Mouse (Mus musculus) kidney, postnatal 0 days (tissue): ENCODE data around the gene Hspb11. TPM values are rescaled to one million over a fixed set of nuclear protein-coding genes. Genes with fewer than 3 reads are reported as not detected.

Source experiments
- ATAC-seq: fragments of 200-750 bp; cut with Nextera tagmentation; replicated peaks from 2 replicates; pipeline ENCODE4 v1.8.0; 2017; ENCODE audit warnings: low read depth, moderate number of reproducible peaks, moderate TSS enrichment, moderate library complexity; ENCODE audit not compliant: low FRiP score
- DNase-seq: peaks from one replicate; pipeline ENCODE4 v3.0.0-alpha.2; 2016; ENCODE audit warnings: low spot score
- H3K27ac ChIP-seq: fragments of 300-500 bp; sonication (generic); 2 replicates; pipeline ENCODE4 v1.5.1; 2014; ENCODE audit warnings: mild to moderate bottlenecking
- H3K27me3 ChIP-seq: fragments of 300-500 bp; sonication (generic); 2 replicates; pipeline ENCODE4 v1.6.1; 2014; ENCODE audit warnings: low read length, mixed read lengths; ENCODE audit not compliant: insufficient read depth
- H3K36me3 ChIP-seq: fragments of 300-500 bp; sonication (generic); 2 replicates; pipeline ENCODE4 v1.6.1; 2014; ENCODE audit warnings: low read length, mixed read lengths; ENCODE audit not compliant: insufficient read depth
- H3K4me1 ChIP-seq: fragments of 300-500 bp; sonication (generic); replicated peaks from 2 replicates; pipeline ENCODE4 v1.6.1; 2014; ENCODE audit warnings: antibody characterized with exemption, low read length, mixed read lengths; ENCODE audit not compliant: insufficient read depth
- H3K4me2 ChIP-seq: fragments of 300-500 bp; sonication (generic); 2 replicates; pipeline ENCODE4 v1.6.1; 2014; ENCODE audit warnings: mild to moderate bottlenecking, low read length, moderate library complexity, mixed read lengths
- H3K4me3 ChIP-seq: fragments of 300-500 bp; sonication (generic); replicated peaks from 2 replicates; pipeline ENCODE4 v1.5.1; 2014; ENCODE audit warnings: low read depth, low read length
- H3K9ac ChIP-seq: fragments of 300-500 bp; sonication (generic); 2 replicates; pipeline ENCODE4 v1.6.1; 2014; ENCODE audit warnings: low read depth, low read length
- H3K9me3 ChIP-seq: fragments of 300-500 bp; sonication (generic); replicated peaks from 2 replicates; pipeline ENCODE4 v1.6.1; 2016; ENCODE audit warnings: low read length, inconsistent platforms, mixed read lengths
- CTCF ChIP-seq: IDR thresholded peaks from 2 replicates; pipeline ENCODE4 v1.5.1; 2016; ENCODE audit warnings: antibody characterized with exemption, low read depth, mild to moderate bottlenecking, moderate library complexity
- WGBS: fragments of 180-500 bp; shearing (Covaris S2); extraction: QIAGEN DNeasy Blood & Tissue Kit; methylation state at CpG from one replicate; pipeline ENCODE4 v1.1.7; 2014; 5-methylcytosine and 5-hydroxymethylcytosine counted together
- polyA plus RNA-seq: library from polyadenylated mRNA; unstranded; fragments of >200 nt; fragmentation: Nextera tagmentation; extraction: Ambion mirVana; gene quantifications from 2 replicates; pipeline ENCODE4 v1.2.1, GENCODE M21; 2015

Gene Hspb11
- polyA plus RNA-seq, 1 experiment from 2014 or later: 56.7 TPM

DNA sequence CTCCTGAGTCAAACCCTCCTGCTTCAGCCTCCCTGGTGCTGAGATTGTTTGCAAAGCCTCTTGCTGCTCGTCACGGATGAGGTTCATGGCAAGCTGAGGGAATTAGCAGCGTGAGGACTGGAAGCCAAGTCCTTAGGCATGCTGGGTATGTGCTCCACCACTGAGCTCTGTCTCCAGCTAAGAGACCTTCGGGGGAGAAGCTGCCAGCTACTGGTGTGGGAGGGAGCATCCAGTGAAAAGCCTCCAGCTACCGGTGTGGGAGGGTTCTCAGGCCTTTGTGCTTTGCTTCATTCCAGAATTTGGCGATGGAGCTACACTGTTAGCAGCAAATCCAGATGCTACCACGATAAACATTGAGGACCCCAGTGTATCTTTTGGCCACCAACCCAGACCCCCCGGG is 65.3 kb downstream of the Hspb11 start:
- no peaks in the 10 kb centered on the region for H3K9me3 ChIP-seq
- no peak overlapping the region for H3K4me2 ChIP-seq
- H3K27me3 ChIP-seq: no peaks in the 10 kb centered on the region
- no peak overlapping the region for H3K4me3 ChIP-seq
- TF ChIP-seq CTCF: no peak
- H3K9ac ChIP-seq: no peak overlapping the region
- WGBS: 68% methylated on average over 8 of the region's 8 CpGs
- H3K4me1 ChIP-seq: no peaks in the 10 kb centered on the region
- ATAC-seq: no peak
- no peak for DNase-seq
- peaks cover 19% of the 10 kb centered on the region; the same call in 1 of the 2 replicates for H3K36me3 ChIP-seq
- no peak overlapping the region for H3K27ac ChIP-seq

DNA sequence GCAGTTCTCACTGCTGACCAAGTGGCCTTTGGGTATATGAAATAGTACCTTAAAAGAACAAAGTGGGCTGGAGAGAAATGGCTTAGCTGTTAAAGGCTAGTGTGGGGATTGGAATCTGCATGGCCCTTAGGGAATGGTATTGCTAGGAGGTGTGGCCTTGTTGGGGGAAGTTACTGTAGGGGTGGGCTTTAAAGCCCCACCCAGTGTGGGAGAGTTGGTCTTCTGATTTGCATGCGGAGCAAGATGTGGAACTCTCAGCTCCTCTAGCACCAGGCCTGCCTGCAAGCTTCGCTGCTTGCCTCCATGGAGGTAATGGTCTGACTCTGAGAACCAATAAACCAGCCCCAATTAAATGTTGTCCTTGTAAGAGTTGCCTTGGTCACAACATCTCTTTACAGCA is 67.6 kb downstream of the Hspb11 start:
- peaks cover 26% of the 10 kb centered on the region; the same call in 1 of the 2 replicates for H3K36me3 ChIP-seq
- 53% methylated on average over 2 of the region's 2 CpGs for WGBS
- H3K9ac ChIP-seq: no peak overlapping the region
- ATAC-seq (no peak), DNase-seq (peak; percentile 27)
- H3K4me2 ChIP-seq: no peak overlapping the region
- no peaks in the 10 kb centered on the region for H3K4me1 ChIP-seq
- H3K4me3 ChIP-seq: no peak overlapping the region
- H3K9me3 ChIP-seq: no peaks in the 10 kb centered on the region
- H3K27ac ChIP-seq: no peak overlapping the region
- H3K27me3 ChIP-seq: no peaks in the 10 kb centered on the region
- TF ChIP-seq CTCF: no peak

DNA sequence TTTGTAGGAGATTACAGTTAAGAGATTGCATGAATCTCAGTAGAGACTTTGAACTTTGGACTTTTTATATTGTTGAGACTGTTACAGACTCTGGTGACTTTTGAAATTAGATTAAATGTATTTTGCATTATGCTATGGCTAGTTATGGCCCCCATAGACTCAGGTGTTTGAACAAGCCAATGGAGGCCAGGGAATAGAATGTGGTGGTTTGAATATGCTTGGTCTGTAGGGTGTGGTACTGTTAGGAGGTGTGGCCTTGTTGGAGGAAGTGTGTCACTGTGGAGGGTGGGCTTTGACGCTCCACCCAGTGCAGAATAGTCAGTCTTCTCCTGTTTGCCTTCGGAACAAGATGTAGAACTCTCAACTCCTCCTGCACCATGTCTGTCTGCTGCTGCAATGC is 69.7 kb downstream of the Hspb11 start:
- 96% methylated on average over 2 of the region's 2 CpGs for WGBS
- no peak for TF ChIP-seq CTCF
- no peak overlapping the region for H3K27ac ChIP-seq
- H3K4me1 ChIP-seq: no peaks in the 10 kb centered on the region
- no peak overlapping the region for H3K4me3 ChIP-seq
- ATAC-seq: no peak
- H3K27me3 ChIP-seq: no peaks in the 10 kb centered on the region
- no peak overlapping the region for H3K4me2 ChIP-seq
- H3K9me3 ChIP-seq: no peaks in the 10 kb centered on the region
- no peak overlapping the region for H3K9ac ChIP-seq
- peaks cover 23% of the 10 kb centered on the region; the same call in 1 of the 2 replicates for H3K36me3 ChIP-seq
- DNase-seq: no peak

DNA sequence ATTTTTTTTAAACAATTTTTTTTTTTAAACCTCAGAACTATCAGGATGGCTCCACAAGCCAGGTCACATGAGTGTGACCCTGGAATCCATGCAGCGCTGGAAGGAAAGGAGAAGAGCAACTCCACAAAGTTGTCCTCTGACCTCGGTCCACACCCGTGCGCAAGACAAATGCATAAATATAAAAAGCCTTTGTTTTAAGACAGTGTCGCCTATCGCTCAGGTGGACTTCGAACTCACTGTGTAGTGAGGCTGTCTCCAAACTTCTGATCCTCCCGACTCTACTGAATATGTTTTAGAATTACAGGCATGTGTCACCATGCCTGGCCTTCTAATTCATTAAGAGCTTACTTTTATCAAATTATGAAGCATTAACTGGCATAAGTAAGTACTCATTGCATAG is 75.1 kb downstream of the Hspb11 start:
- TF ChIP-seq CTCF: no peak
- no peak overlapping the region for H3K4me2 ChIP-seq
- no peak overlapping the region for H3K9ac ChIP-seq
- H3K27ac ChIP-seq: no peak overlapping the region
- no peaks in the 10 kb centered on the region for H3K27me3 ChIP-seq
- DNase-seq (no peak), ATAC-seq (no peak)
- no peaks in the 10 kb centered on the region for H3K4me1 ChIP-seq
- H3K4me3 ChIP-seq: no peak overlapping the region
- peaks cover 6% of the 10 kb centered on the region; the same call in 1 of the 2 replicates for H3K36me3 ChIP-seq
- WGBS: 91% methylated on average over 8 of the region's 8 CpGs
- no peaks in the 10 kb centered on the region for H3K9me3 ChIP-seq

Other genes with a start within 250 kb of the Hspb11 start
- gene Mrpl37, start 186.7 kb upstream of the Hspb11 start, polyA plus RNA-seq: 94.1 and 99.7 TPM in 2 replicates
- gene Cyb5rl, start 186.6 kb upstream of the Hspb11 start, polyA plus RNA-seq: 15.0 and 17.4 TPM in 2 replicates
- gene Cdcp2, start 156.7 kb upstream of the Hspb11 start, polyA plus RNA-seq: 0.09 and 0.10 TPM in 2 replicates
- gene Tmem59, start 75.2 kb upstream of the Hspb11 start, polyA plus RNA-seq: 708 and 709 TPM in 2 replicates
- gene Tceanc2, start 74.5 kb upstream of the Hspb11 start, polyA plus RNA-seq: 24.1 and 37.4 TPM in 2 replicates
- not detected in 2 replicates for gene Ldlrad1, start 44.4 kb upstream of the Hspb11 start, polyA plus RNA-seq
- gene Lrrc42, start 61 bp upstream of the Hspb11 start, polyA plus RNA-seq: 72.2 and 80.1 TPM in 2 replicates
- 2.3 and 3.1 TPM in 2 replicates for gene Dio1, start 53.6 kb downstream of the Hspb11 start, polyA plus RNA-seq
- 67.5 and 68.8 TPM in 2 replicates for gene Yipf1, start 60.8 kb downstream of the Hspb11 start, polyA plus RNA-seq
- 19.0 and 21.1 TPM in 2 replicates for gene Ndc1, start 114.2 kb downstream of the Hspb11 start, polyA plus RNA-seq
- gene Glis1, start 181.0 kb downstream of the Hspb11 start, polyA plus RNA-seq: 5.5 and 7.4 TPM in 2 replicates